Mouse (Mus musculus): ENCODE measurements around the gene Adamts2.

Gene Adamts2

DNA sequence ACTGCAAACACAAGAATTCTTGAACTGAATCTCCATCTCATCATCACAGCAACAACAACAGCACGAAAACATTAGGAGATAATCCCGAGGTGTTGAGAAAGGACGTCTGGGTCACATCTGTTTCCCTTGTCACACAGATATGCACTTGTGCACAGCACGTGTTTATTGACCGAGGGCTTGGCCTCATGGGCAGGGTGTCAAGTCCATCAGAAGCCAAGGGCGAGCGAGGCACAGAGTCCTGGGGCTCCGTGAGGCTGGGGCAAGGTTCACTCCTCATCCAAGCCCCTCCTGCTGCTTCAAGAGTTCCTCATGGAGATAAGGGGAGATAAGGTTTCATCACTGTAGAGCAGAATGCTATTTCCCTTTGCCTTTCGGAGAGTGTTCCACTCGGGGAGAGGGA, 137.6 kb downstream of the Adamts2 start:
- DNase-seq: no peak

- DNase-seq: no peak
Observed at GRCm38 (mm10) chr11:50742146-50742545, 140.3 kb downstream of the Adamts2 start.

DNA sequence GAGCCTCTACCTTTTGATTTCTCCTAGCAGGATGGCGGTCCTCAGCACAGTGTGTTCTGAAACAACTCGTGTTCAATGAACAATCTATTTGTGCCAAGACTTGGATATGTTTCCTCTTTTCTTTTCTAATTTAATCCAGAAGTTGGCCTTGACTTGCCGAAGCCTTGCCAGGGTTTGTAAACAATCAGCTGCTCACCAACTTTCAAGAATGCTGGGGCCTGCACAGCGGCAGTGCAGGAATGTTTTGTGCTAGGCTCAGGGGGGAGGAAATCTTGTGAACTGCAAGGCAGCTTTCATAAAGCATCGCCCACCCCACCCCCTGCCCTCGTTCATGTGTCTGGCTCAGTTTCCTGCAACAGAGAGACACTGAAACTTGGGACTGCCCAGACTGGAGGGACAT, 143.1 kb downstream of the Adamts2 start:
- DNase-seq: peak; percentile 60

DNA sequence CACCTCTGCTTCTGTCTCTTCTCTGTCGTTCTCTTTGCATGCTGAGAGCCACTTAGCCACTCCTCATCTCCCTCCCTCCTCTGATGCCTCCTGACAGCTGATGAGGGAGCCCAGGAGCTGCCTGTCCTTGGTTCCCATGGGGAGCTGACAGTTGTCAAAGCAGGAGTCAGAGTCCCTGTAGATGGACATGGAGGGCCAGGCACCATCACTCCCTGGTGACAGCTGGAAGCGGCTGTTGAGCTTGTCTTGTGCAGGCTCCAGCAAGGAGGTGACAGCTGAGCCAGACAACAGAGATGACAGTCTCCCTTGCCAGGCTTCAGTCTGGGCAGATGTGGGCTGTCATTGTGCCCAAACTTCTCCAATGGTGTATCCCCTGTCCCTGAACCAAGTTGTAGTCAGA, 144.6 kb downstream of the Adamts2 start:
- no peak for DNase-seq

DNA sequence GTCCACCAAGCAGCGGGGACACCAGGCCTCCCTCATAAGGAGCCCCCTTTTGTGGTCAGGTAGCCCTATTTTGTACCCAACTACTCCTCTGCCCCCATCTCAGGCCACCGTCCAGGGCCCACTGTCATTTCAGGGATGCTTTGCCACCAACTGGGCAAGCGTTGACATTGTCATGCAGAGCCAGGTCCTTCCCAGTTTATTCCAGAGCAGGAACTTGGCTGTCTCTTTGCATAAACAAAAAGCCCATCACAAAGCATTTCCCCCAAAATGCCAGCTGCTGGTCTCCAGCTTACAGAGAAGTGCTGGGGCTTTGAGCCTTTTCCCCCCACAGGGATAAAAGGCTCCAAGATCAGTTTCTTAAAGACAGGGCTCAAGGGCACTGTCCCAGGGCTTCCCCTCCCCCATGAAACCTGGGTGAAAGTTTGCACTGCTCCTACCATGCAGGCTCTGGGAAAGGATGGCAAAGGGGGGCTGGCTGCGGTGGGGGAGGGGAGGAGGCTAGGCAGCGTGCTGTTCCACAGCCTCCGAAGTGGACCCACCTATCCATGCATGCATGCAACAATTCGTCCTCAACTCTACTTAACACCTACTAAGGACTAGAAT, 149.2 kb downstream of the Adamts2 start:
- DNase-seq: no peak

DNA sequence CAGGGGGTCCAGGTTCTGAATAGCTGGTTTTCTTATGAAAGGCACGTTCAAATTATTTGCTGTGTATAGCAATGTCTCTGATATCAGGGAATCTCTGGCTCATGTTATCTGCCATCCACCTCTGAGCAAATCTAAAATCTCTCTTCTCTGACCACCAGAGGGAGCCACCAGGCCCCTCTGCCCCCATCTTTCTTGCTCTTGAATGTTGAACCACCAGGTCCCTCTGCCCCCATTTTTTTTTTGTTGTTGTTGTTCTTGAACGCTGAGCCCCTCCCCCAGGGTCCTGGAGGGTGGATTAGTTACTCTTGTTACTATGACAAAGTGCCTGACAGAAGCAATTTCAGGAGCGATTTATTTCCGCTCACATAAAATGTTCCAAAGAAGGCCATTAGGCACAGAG, 155.9 kb downstream of the Adamts2 start:
- no peak for DNase-seq

DNA sequence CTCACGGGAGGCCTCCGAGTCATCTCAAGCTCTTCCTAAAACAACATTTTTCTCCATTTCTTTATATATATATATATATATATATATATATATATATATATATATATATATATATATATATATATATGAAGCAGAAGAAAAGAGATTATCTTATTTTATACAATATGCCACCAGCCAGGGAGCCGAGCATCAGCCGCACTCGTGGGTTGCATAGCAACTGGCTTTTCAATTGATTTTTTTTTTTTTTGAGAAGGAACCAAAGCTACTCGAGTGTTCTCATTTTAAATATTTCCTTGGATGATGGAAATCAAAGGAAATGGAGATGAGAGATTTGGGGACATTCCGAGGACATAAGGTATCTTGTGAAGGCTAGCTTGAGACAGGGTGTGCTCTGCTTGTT, 164.6 kb downstream of the Adamts2 start:
- no peak for DNase-seq

- peak; percentile 16 for DNase-seq
Observed at GRCm38 (mm10) chr11:50767039-50767438, 165.2 kb downstream of the Adamts2 start.

- peak; percentile 84 for DNase-seq
Observed at GRCm38 (mm10) chr11:50768995-50769749, 167.3 kb downstream of the Adamts2 start.

DNA sequence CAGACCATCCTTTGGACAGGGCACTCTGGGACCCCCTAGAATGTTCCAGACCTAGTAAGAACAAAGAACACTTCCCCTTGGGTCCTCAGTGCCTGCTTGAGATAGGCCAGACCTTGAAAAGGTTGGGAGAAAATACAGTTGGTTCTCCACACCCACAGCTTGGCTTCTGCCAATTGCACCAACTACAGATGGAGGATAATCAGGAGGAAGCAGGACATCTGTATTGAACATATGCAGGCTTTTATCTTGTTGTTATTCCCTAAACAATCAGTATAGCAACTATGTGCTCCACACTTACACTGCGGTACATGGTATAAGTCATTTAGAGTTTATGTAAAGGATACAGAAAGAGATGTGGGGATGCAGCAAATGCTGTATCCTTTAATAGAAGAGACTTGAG, 169.1 kb downstream of the Adamts2 start:
- DNase-seq: no peak

DNA sequence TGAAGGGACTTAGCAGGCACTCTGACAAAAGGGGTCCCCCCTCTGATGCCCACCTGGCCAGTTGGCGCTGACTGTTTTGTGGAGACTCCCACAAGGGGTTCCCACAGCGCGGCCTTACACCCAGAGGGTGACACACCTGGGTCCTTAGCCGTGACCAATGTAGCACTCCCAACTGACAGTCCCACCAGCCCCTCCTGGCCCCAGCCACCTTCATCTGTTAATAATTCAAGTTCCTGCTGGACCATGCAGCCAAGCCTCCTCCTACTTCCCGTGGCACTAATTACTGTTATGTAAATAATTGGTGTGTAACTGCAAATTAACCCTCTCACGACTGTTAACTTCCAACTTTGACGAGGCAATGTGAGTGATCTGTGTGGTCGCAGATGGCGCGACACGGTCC, 195.8 kb downstream of the Adamts2 start:
- DNase-seq: no peak

DNA sequence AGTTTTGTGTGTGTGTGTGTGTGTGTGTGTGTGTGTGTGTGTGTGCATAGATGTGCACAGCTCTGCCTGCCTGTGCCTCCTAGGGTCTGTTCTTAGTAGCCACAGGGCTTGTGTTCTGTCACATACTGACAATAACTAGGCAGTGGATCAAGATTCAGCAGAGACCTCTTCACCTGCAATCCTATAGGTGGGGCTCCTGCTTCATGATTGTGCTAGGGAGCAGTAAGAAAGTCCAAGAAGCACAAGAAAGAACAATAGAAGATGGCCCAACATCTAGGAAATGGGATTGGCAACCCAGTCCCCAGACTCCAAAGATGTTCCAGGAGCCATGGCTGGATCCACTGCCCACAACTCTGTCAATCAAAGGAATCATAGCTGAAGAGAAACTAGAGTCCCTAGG, 197.0 kb downstream of the Adamts2 start:
- DNase-seq: no peak

GRCm38 (mm10) chr11:50814233-50814632, 212.3 kb downstream of the Adamts2 start:
- DNase-seq: no peak

DNA sequence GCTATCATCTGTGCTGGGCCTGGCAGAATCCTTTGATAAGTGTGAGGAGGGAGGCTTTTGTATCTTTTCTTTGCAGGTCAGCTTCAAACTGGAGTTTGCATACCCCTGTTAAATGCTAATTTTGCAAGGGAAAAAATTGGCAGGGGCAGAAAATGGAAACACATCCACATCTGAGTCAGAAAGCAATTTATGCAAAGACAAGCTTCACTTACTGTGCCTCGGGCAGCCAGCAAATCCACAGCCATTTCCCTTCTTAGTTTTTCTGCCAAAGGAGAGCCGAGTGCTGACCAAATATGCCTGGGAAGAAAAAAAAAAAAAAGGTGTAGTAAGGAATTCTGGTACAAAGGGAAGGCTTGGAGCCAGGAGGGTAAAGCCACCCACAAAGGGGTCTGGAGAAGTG, 224.3 kb downstream of the Adamts2 start:
- DNase-seq: no peak

- peak; percentile 91 for DNase-seq
Observed at GRCm38 (mm10) chr11:50827010-50827953, 225.4 kb downstream of the Adamts2 start, which contains the start of gene Zfp354c. Zfp354c (minus strand) TSS chr11:50827724.

- no peak for DNase-seq
Observed at GRCm38 (mm10) chr11:50835727-50836126, 233.8 kb downstream of the Adamts2 start.

- peak; percentile 96 for DNase-seq
Observed at GRCm38 (mm10) chr11:50841023-50841735, 239.3 kb downstream of the Adamts2 start, which contains the start of gene Zfp879. Zfp879 (minus strand) TSS chr11:50841552.

DNA sequence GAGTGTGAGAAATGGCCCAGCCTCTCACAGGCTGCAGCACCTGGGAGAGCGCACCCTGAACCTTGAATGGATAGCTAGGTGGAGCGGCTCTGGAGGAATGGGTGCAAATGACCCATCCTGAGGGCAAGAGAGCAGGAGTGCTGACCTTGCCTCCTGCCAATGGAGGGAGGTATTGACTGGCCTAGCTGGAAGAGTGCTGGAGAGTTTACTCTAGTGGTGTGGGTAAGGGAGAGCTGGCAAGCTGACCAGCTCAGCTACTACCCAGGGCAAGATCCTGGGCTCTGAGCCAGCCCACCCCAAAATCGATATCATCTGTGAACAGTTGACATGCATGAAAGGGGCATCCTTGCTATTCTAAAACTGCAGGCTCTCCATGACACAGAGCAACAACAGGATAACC, 244.1 kb downstream of the Adamts2 start:
- DNase-seq: no peak

DNA sequence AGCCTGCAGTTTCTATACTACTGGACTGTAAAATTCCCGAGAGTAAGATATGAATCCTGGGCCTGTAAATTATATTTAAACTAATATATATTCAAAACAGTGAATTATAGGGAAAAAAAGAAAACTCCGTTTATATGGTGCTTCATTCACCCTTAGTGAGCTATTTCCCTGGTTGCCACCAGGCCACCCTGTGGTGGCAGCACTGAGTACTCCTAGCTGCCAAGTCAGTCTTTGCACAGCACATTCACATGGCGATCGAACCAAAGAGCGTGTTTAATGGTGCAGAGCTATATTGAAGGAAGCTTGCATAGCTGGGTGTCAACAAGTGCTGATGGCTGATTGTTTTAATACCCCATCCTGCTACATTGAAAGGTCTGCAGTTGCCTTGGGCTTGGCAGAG, 245.2 kb downstream of the Adamts2 start:
- DNase-seq: no peak

DNA sequence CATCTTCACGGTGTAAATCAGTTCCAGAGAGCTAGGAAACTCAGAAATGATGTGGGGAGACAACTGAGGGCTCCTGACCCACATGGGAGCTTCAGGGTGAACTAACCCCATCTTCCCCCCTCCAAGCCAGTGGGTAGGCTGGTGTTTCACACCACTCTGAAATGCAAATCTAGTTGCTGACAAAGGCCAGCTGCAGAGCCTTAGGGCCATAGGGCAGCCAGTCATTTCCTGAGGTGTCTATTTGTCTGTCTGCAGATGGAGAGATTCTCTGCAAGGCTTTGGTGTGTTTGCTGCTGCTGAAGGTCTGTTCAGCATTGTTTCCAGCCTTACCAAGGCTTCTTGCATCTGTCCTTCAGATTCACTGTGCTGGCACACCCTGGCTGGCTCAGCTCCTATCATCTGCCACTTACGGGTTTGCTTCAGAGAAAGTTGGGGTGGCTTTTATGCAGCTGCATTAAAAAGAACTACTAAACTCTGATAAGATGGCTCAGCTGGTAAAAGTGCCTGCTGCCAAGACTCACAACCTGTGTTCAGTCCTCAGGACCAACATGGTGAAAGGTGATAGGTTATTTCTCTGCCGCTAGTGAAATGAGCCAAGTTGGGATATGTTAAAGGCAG, 246.7 kb downstream of the Adamts2 start:
- no peak for DNase-seq

DNA sequence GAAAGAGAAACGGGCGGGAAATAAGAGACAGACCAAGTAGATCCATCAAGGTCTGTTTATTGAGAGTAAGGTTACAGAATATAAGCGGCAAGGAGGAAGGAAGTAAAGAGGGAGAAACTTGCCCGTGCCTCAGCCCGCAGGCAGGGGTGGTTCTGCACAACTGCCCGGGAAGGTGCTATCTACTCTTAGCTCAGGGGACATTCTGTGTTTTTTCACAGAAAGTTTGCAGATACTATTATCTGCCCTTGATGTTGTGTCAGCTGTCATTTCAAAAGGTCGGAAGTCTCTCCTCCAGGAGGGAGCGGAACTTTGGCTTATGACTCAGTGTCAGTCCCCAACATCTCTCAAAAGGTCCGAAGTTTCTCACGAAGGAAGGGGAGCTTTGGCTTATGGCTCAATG, 247.4 kb downstream of the Adamts2 start:
- DNase-seq: no peak

GRCm38 (mm10) chr11:50850177-50850735, 248.4 kb downstream of the Adamts2 start, which contains the start of gene Grm6:
Grm6 (plus strand) TSS chr11:50850685.
- no peak for DNase-seq

Measured in right cerebral cortex, adult 18-20 months (tissue).